Mouse (Mus musculus) heart, embryonic 11.5 days (tissue): Measurements from ENCODE around the gene Ubash3b. TPM values are rescaled to one million over a fixed set of nuclear protein-coding genes. Genes with fewer than 3 reads are reported as not detected.

Experiments
- ATAC-seq: fragments of 200-750 bp; cut with Nextera tagmentation; replicated peaks from 2 replicates; pipeline ENCODE4 v1.8.0; 2017; ENCODE audit warnings: moderate library complexity; ENCODE audit not compliant: insufficient number of reproducible peaks, low FRiP score, low TSS enrichment
- H3K27ac ChIP-seq: fragments of 300-500 bp; sonication (generic); 2 replicates; pipeline ENCODE4 v1.5.1; 2014; ENCODE audit warnings: mild to moderate bottlenecking, low read depth, low read length
- H3K27me3 ChIP-seq: fragments of 300-500 bp; sonication (generic); 2 replicates; pipeline ENCODE4 v1.6.1; 2014; ENCODE audit warnings: mild to moderate bottlenecking, low read length, mixed read lengths; ENCODE audit not compliant: control insufficient read depth, insufficient read depth
- H3K36me3 ChIP-seq: fragments of 300-500 bp; sonication (generic); 2 replicates; pipeline ENCODE4 v1.6.1; 2014; ENCODE audit warnings: mild to moderate bottlenecking, low read length, moderate library complexity, mixed read lengths; ENCODE audit not compliant: control insufficient read depth, insufficient read depth
- H3K4me1 ChIP-seq: fragments of 300-500 bp; sonication (generic); 2 replicates; pipeline ENCODE4 v1.6.1; 2014; ENCODE audit warnings: low read length; ENCODE audit not compliant: control insufficient read depth, insufficient read depth
- H3K4me2 ChIP-seq: fragments of 300-500 bp; sonication (generic); 2 replicates; pipeline ENCODE4 v1.6.1; 2014; ENCODE audit warnings: mild to moderate bottlenecking, moderate library complexity
- H3K4me3 ChIP-seq: fragments of 300-500 bp; sonication (generic); 2 replicates; pipeline ENCODE4 v1.5.1; 2014; ENCODE audit warnings: low read depth, low read length
- H3K9ac ChIP-seq: fragments of 300-500 bp; sonication (generic); 2 replicates; pipeline ENCODE4 v1.6.1; 2014; ENCODE audit warnings: mild to moderate bottlenecking, low read depth, low read length, moderate library complexity
- H3K9me3 ChIP-seq: fragments of 300-500 bp; sonication (generic); replicated peaks from 2 replicates; pipeline ENCODE4 v1.6.1; 2016; ENCODE audit warnings: low read length; ENCODE audit not compliant: control insufficient read depth
- WGBS: fragments of 180-500 bp; shearing (Covaris S2); extraction: QIAGEN DNeasy Blood & Tissue Kit; methylation state at CpG from one replicate; pipeline ENCODE4 v1.1.7; 2014; ENCODE audit not compliant: insufficient replicate concordance; 5-methylcytosine and 5-hydroxymethylcytosine counted together
- polyA plus RNA-seq: library from polyadenylated mRNA; unstranded; fragments of >200 nt; fragmentation: Nextera tagmentation; extraction: Ambion mirVana; gene quantifications from 2 replicates; pipeline ENCODE4 v1.2.1, GENCODE M21; 2014

Ubash3b gene
- polyA plus RNA-seq, 1 experiment from 2014 or later = 15.2 TPM

GRCm38 (mm10) chr9:40961401-40961800 is 200.1 kb downstream of the Ubash3b start:
- Histone ChIP-seq H3K9ac (no peak overlapping the region), H3K4me1 (peaks cover 4% of the 10 kb centered on the region), H3K27ac (no peak overlapping the region), H3K4me2 (no peak overlapping the region), H3K4me3 (no peak overlapping the region), H3K27me3 (peaks cover 34% of the 10 kb centered on the region), H3K36me3 (no peaks in the 10 kb centered on the region), H3K9me3 (no peaks in the 10 kb centered on the region)
- WGBS = 81% methylated on average over 3 of the region's 3 CpGs
- ATAC-seq = no peak

Other genes with a start within 250 kb of the Ubash3b start
- gene Jhy, start 197.6 kb downstream of the Ubash3b start, polyA plus RNA-seq = 0.08 TPM in 1 of 2 replicates, not detected in the other
- gene Crtam, start 157.1 kb downstream of the Ubash3b start, polyA plus RNA-seq = 0.13 and 0.15 TPM in 2 replicates